Mouse (Mus musculus): ENCODE data around the gene Gm10409. TPM values are rescaled to one million over a fixed set of nuclear protein-coding genes. Genes with fewer than 3 reads are reported as not detected.

The Gm10409 gene
- not detected for polyA plus RNA-seq (2014; fragmentation: Illumina TruSeq; extraction: RNeasy Lipid Tissue Mini Kit (QIAGEN cat#74804); ENCODE audit: low read depth, low replicate concordance)

GRCm38 (mm10) chr14:3412314-3412713, at the start of gene Gm10409:
Gene Gm10409, plus strand, starts transcription at chr14:3412614.

GRCm38 (mm10) chr14:3394793-3395192, 17.6 kb upstream of the Gm10409 start, which contains the start of gene Gm10413:
Gene Gm10413, plus strand, starts transcription at chr14:3395093.

GRCm38 (mm10) chr14:3427803-3428202, 15.4 kb downstream of the Gm10409 start, which contains the start of gene Gm3005:
Gene Gm3005, plus strand, starts transcription at chr14:3428103.

GRCm38 (mm10) chr14:3449079-3449478, 36.7 kb downstream of the Gm10409 start, which contains the start of gene Gm10408:
Gene Gm10408, plus strand, starts transcription at chr14:3449379.

Other genes starting within 250 kb of the Gm10409 start
- gene Gm5795, start 224.4 kb upstream of the Gm10409 start, polyA plus RNA-seq (2014; fragmentation: Illumina TruSeq; extraction: RNeasy Lipid Tissue Mini Kit (QIAGEN cat#74804); ENCODE audit: low read depth, low replicate concordance), result not detected
- not detected for gene D830030K20Rik, start 204.1 kb upstream of the Gm10409 start, polyA plus RNA-seq (2014; fragmentation: Illumina TruSeq; extraction: RNeasy Lipid Tissue Mini Kit (QIAGEN cat#74804); ENCODE audit: low read depth, low replicate concordance)
- not detected for gene Gm2956, start 80.0 kb upstream of the Gm10409 start, polyA plus RNA-seq (2014; fragmentation: Illumina TruSeq; extraction: RNeasy Lipid Tissue Mini Kit (QIAGEN cat#74804); ENCODE audit: low read depth, low replicate concordance)
- gene Gm10413, start 17.5 kb upstream of the Gm10409 start, polyA plus RNA-seq (2014; fragmentation: Illumina TruSeq; extraction: RNeasy Lipid Tissue Mini Kit (QIAGEN cat#74804); ENCODE audit: low read depth, low replicate concordance), result not detected
- not detected for gene Gm3005, start 15.5 kb downstream of the Gm10409 start, polyA plus RNA-seq (2014; fragmentation: Illumina TruSeq; extraction: RNeasy Lipid Tissue Mini Kit (QIAGEN cat#74804); ENCODE audit: low read depth, low replicate concordance)
- gene Gm10408, start 36.8 kb downstream of the Gm10409 start, polyA plus RNA-seq (2014; fragmentation: Illumina TruSeq; extraction: RNeasy Lipid Tissue Mini Kit (QIAGEN cat#74804); ENCODE audit: low read depth, low replicate concordance), result not detected
- not detected for gene Gm3012, start 221.9 kb downstream of the Gm10409 start, polyA plus RNA-seq (2014; fragmentation: Illumina TruSeq; extraction: RNeasy Lipid Tissue Mini Kit (QIAGEN cat#74804); ENCODE audit: low read depth, low replicate concordance)
- not detected for gene Gm3020, start 239.4 kb downstream of the Gm10409 start, polyA plus RNA-seq (2014; fragmentation: Illumina TruSeq; extraction: RNeasy Lipid Tissue Mini Kit (QIAGEN cat#74804); ENCODE audit: low read depth, low replicate concordance)

All from liver, adult 10 weeks (tissue).